Mouse (Mus musculus) spleen, adult 2 months (tissue): Measurements from ENCODE around the gene Il2ra. TPM values are rescaled to one million over a fixed set of nuclear protein-coding genes. Genes with fewer than 3 reads are reported as not detected.

ENCODE experiments used
- DNase-seq, 2 experiments: peaks; one replicate each; pipeline versions ENCODE4 v3.0.0 to v3.0.0-alpha.2; 2012 to 2021; ENCODE audit warnings: low spot score in 2 of 2, low read depth in 1 of 2
- H3K27ac ChIP-seq: fragments of 200-500 bp; 2 replicates; pipeline ENCODE4 v1.5.1; 2012; ENCODE audit warnings: low read length, inconsistent platforms; ENCODE audit not compliant: insufficient read depth
- H3K27me3 ChIP-seq: fragments of 200-500 bp; 2 replicates; pipeline ENCODE4 v1.6.1; 2012; ENCODE audit warnings: mild to moderate bottlenecking, moderate library complexity, low read length, inconsistent platforms; ENCODE audit not compliant: control insufficient read depth, insufficient read depth
- H3K36me3 ChIP-seq: fragments of 200-500 bp; 2 replicates; pipeline ENCODE4 v1.6.1; 2012; ENCODE audit warnings: mild to moderate bottlenecking, low read length, inconsistent platforms; ENCODE audit not compliant: control insufficient read depth, insufficient read depth
- H3K4me1 ChIP-seq: fragments of 200-500 bp; 2 replicates; pipeline ENCODE4 v1.6.1; 2011; ENCODE audit warnings: inconsistent platforms; ENCODE audit not compliant: control insufficient read depth, insufficient read depth, insufficient read length
- H3K4me3 ChIP-seq: fragments of 200-500 bp; 2 replicates; pipeline ENCODE4 v1.5.1; 2011; ENCODE audit warnings: mild to moderate bottlenecking, inconsistent platforms; ENCODE audit not compliant: insufficient read depth, insufficient read length; ENCODE audit errors: extremely low read depth
- CTCF ChIP-seq: fragments of 200-500 bp; IDR thresholded peaks from 2 replicates; pipeline ENCODE4 v1.5.1; 2011; ENCODE audit warnings: mild to moderate bottlenecking, inconsistent platforms; ENCODE audit not compliant: insufficient read depth, insufficient read length, insufficient replicate concordance; ENCODE audit errors: extremely low read depth
- POLR2A ChIP-seq: fragments of 200-500 bp; IDR thresholded peaks from 2 replicates; pipeline ENCODE4 v1.6.1; 2011; ENCODE audit warnings: low read depth, low read length, inconsistent platforms
- WGBS: fragments of 180-500 bp; shearing (Covaris S2); methylation state at CpG from one replicate; pipeline ENCODE4 v1.1.7; 2018; 5-methylcytosine and 5-hydroxymethylcytosine counted together
- polyA plus RNA-seq: library from polyadenylated mRNA; depleted of rRNA; stranded (reverse); fragments of >200 nt; gene quantifications from 2 replicates; pipeline ENCODE4 v1.2.3, GENCODE M21; 2012

Gene Il2ra
- polyA plus RNA-seq, 1 experiment = 1.6 TPM

GRCm38 (mm10) chr2:11653780-11654179, 11.2 kb downstream of the Il2ra start:
- no peak for DNase-seq
- peaks cover 26% of the 10 kb centered on the region for H3K4me1 ChIP-seq
- H3K4me3 ChIP-seq = 0 out of 2 replicates have a peak overlapping the region, but pooled peaks have one; percentile 4
- 33% methylated on average over 5 of the region's 5 CpGs for WGBS
- no peaks in the 10 kb centered on the region for H3K27me3 ChIP-seq
- no peaks in the 10 kb centered on the region for H3K36me3 ChIP-seq
- TF ChIP-seq POLR2A (no peak), CTCF (no peak)
- peak overlapping the region; percentile 76 for H3K27ac ChIP-seq

- no peak overlapping the region for H3K4me3 ChIP-seq
- no peaks in the 10 kb centered on the region for H3K36me3 ChIP-seq
- no peak for TF ChIP-seq POLR2A
- no peak for TF ChIP-seq CTCF
- H3K27me3 ChIP-seq = no peaks in the 10 kb centered on the region
- H3K4me1 ChIP-seq = peaks cover 36% of the 10 kb centered on the region
- WGBS = 31% methylated on average over 9 of the region's 9 CpGs
- DNase-seq = no peak
- peak overlapping the region; percentile 40; the same call in 1 of the 2 replicates for H3K27ac ChIP-seq
These were observed 12.7 kb downstream of the Il2ra start for GRCm38 (mm10) chr2:11654990-11655931.

GRCm38 (mm10) chr2:11657581-11657980, 15.0 kb downstream of the Il2ra start:
- no peak for TF ChIP-seq POLR2A
- no peak for TF ChIP-seq CTCF
- no peak for DNase-seq
- WGBS = 15% methylated on average over 2 of the region's 2 CpGs

GRCm38 (mm10) chr2:11659263-11659662, 16.7 kb downstream of the Il2ra start:
- no peak for DNase-seq
- TF ChIP-seq POLR2A (no peak), CTCF (no peak)
- peaks cover 38% of the 10 kb centered on the region for H3K4me1 ChIP-seq
- no peaks in the 10 kb centered on the region for H3K36me3 ChIP-seq
- WGBS = 15% methylated on average over 2 of the region's 2 CpGs
- H3K4me3 ChIP-seq = no peak overlapping the region
- no peaks in the 10 kb centered on the region for H3K27me3 ChIP-seq
- no peak overlapping the region for H3K27ac ChIP-seq

More at GRCm38 (mm10) chr2:11657581-11657980, 15.0 kb downstream of the Il2ra start:
- Histone ChIP-seq H3K27ac (no peak overlapping the region; the same call in 1 of the 2 replicates), H3K4me1 (peaks cover 42% of the 10 kb centered on the region), H3K4me3 (no peak overlapping the region), H3K36me3 (no peaks in the 10 kb centered on the region), H3K27me3 (no peaks in the 10 kb centered on the region)

- 30% methylated on average over 6 of the region's 6 CpGs for WGBS
- no peaks in the 10 kb centered on the region for H3K36me3 ChIP-seq
- peak overlapping the region; percentile 58 for H3K27ac ChIP-seq
- TF ChIP-seq POLR2A (no peak), CTCF (no peak)
- peak; percentile 29 to 39 for DNase-seq
- no peaks in the 10 kb centered on the region for H3K27me3 ChIP-seq
- peaks cover 29% of the 10 kb centered on the region for H3K4me1 ChIP-seq
- H3K4me3 ChIP-seq = no peak overlapping the region
These were observed 19.7 kb downstream of the Il2ra start for GRCm38 (mm10) chr2:11662143-11662906.

GRCm38 (mm10) chr2:11662907-11663230, 20.3 kb downstream of the Il2ra start:
- Histone ChIP-seq H3K27me3 (no peaks in the 10 kb centered on the region), H3K4me1 (peaks cover 27% of the 10 kb centered on the region), H3K4me3 (no peak overlapping the region), H3K36me3 (no peaks in the 10 kb centered on the region), H3K27ac (peak overlapping the region; percentile 48)
- DNase-seq = no peak
- WGBS = 52% methylated on average over 1 of the region's 1 CpGs
- TF ChIP-seq CTCF = no peak
- TF ChIP-seq POLR2A = no peak

GRCm38 (mm10) chr2:11663961-11664360, 21.4 kb downstream of the Il2ra start:
- Histone ChIP-seq H3K27me3 (no peaks in the 10 kb centered on the region), H3K36me3 (no peaks in the 10 kb centered on the region), H3K4me1 (peaks cover 20% of the 10 kb centered on the region; the same call in 1 of the 2 replicates), H3K27ac (peak overlapping the region; percentile 48; the same call in 1 of the 2 replicates), H3K4me3 (no peak overlapping the region)
- peak; percentile 82 to 89 for DNase-seq
- WGBS = 5% methylated on average over 10 of the region's 10 CpGs
- TF ChIP-seq CTCF (peak; percentile 78; the same call in 1 of the 2 replicates), POLR2A (no peak)
